Mouse (Mus musculus) cerebellum, adult 2 months (tissue): ENCODE measurements around the gene Fam198b. TPM values are rescaled to one million over a fixed set of nuclear protein-coding genes. Genes with fewer than 3 reads are reported as not detected.
A peak's percentile ranks its signal among the peaks of the same experiment; 100 is the strongest.

Experiments used
- DNase-seq, 2 experiments: peaks; one replicate each; pipeline ENCODE4 v3.0.0; 2021
- H3K27ac ChIP-seq: fragments of 200-500 bp; 2 replicates; pipeline ENCODE4 v1.5.1; 2012; ENCODE audit warnings: low read length, control low read depth, inconsistent platforms; ENCODE audit not compliant: insufficient read depth
- H3K27me3 ChIP-seq: fragments of 200-500 bp; 2 replicates; pipeline ENCODE4 v1.6.1; 2012; ENCODE audit warnings: inconsistent platforms, mild to moderate bottlenecking, low read length, moderate library complexity; ENCODE audit not compliant: control insufficient read depth, insufficient read depth
- H3K4me1 ChIP-seq: fragments of 200-500 bp; 2 replicates; pipeline ENCODE4 v1.6.1; 2011; ENCODE audit warnings: low read length; ENCODE audit not compliant: control insufficient read depth, insufficient read depth
- H3K4me3 ChIP-seq: fragments of 200-500 bp; replicated peaks from 2 replicates; pipeline ENCODE3; 2011; ENCODE audit warnings: mild to moderate bottlenecking, low read depth, low read length, control low read depth; ENCODE audit not compliant: insufficient read depth
- CTCF ChIP-seq: fragments of 200-500 bp; IDR thresholded peaks from 2 replicates; pipeline ENCODE4 v1.5.1; 2011; ENCODE audit warnings: low read depth, mild to moderate bottlenecking, control low read depth, low read length, moderate library complexity, borderline replicate concordance; ENCODE audit not compliant: insufficient read depth
- POLR2A ChIP-seq: fragments of 200-500 bp; IDR thresholded peaks from 2 replicates; pipeline ENCODE4 v1.6.1; 2011; ENCODE audit warnings: low read length, control low read depth, borderline replicate concordance; ENCODE audit not compliant: insufficient read depth
- WGBS: fragments of 180-500 bp; shearing (Covaris S2); methylation state at CpG from one replicate; pipeline ENCODE4 v1.1.7; 2018; 5-methylcytosine and 5-hydroxymethylcytosine counted together
- polyA plus RNA-seq: library from polyadenylated mRNA; depleted of rRNA; stranded (reverse); fragments of >200 nt; gene quantifications from 2 replicates; pipeline ENCODE4 v1.2.3, GENCODE M21; 2012; rRNA removed

The Fam198b gene
- 1.4 and 1.5 TPM in 2 replicates for polyA plus RNA-seq

DNA sequence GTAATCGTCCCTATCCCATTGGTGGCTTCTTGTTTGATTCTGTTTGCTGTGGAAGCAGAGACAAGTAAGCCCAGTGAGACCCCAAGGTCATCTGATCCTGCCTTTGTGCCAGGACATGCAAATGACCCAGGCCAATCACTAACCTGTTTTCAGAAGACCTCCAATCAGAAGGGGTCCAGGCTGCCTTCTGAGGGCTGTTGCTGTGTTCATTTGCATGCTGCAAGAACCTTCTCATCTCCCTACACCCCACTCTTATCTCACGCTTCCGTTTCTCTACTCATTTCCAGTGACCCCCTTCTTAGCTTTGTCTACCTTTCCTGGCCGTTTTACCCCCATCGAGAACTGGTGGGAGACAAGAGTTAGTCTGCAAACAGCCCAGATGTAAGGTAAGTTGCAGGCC is at the start of gene Fam198b:
Gene Fam198b (plus strand): TSS at position 229 of the 400 bp plus-strand sequence.
- no peak for TF ChIP-seq POLR2A
- no peak for TF ChIP-seq CTCF
- Histone ChIP-seq H3K4me3 (no peak within 1 kb of the TSS), H3K27ac (no peak within 1 kb of the TSS), H3K27me3 (no peaks in the 10 kb centered on the region), H3K4me1 (no peaks in the 10 kb centered on the region)
- WGBS = 74% methylated on average over 5 of the region's 5 CpGs
- no peak for DNase-seq

DNA sequence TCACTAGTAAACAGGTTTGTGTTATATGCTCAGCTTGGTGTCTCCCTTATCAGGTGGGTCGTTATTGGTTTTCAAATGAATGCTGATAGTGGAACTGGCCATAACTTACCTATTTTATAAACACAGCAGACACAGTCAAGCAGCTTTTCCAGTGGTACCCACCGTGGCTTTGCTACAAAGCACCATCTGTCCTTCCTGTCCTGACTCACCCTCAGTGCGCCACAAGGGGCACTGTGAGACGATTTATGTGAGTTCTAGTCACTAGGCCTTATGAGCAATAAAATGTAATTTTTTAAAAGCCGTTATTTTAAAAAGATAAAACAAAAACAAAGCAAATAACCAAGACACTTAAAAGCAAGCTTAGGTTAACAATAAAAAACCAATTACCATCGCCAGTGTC is 45.6 kb upstream of the Fam198b start:
- peaks cover 3% of the 10 kb centered on the region; the same call in 1 of the 2 replicates for H3K4me1 ChIP-seq
- 38% methylated on average over 6 of the region's 6 CpGs for WGBS
- TF ChIP-seq POLR2A (no peak), CTCF (peak; percentile 52; the same call in 1 of the 2 replicates)
- H3K27me3 ChIP-seq = no peaks in the 10 kb centered on the region
- peak in 1 of 2 experiments; percentile 44 for DNase-seq
- no peak overlapping the region for H3K27ac ChIP-seq
- H3K4me3 ChIP-seq = no peak overlapping the region

DNA sequence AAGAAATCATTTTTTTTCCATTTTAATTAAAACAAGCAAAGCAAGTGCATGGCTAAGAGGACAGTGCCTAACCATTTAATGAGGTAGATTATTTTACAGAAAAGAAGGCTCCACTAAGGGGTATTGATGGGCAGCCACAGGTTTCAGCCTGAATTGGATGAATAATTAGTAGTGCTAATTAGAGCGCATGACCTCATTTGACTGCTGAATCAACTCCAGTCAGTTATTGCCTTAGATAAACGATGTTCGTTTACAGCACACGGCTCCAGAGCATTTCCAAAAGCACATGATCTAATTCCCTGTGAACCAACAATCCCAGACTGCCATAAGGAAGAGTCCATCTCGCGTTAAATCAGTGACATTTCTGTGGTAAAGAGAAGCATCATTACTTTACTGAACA is 42.9 kb upstream of the Fam198b start:
- Histone ChIP-seq H3K4me1 (peaks cover 3% of the 10 kb centered on the region; the same call in 1 of the 2 replicates), H3K27ac (no peak overlapping the region), H3K4me3 (no peak overlapping the region), H3K27me3 (no peaks in the 10 kb centered on the region)
- 48% methylated on average over 6 of the region's 6 CpGs for WGBS
- TF ChIP-seq CTCF (no peak), POLR2A (no peak)
- no peak for DNase-seq

DNA sequence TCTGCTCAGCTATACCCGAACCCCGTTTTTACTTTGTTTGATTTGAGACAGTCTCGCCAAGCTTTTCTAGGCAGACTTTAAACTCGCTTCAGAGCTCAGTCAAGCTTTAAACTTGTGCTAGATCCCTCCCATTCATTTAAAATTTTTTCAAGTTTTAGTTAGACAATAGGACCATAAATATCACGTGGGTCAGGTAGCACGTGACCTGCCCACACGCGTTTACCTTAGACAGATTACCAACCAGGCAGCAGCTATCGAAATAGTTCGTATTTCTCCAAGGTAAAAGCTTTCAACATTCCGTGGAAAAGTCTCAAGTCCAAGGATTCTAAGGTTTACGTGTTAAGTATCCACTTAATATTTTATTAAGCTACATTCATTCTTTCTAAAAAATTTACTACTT is 42.2 kb upstream of the Fam198b start:
- no peaks in the 10 kb centered on the region for H3K27me3 ChIP-seq
- H3K27ac ChIP-seq = no peak overlapping the region
- no peak for TF ChIP-seq POLR2A
- TF ChIP-seq CTCF = no peak
- H3K4me3 ChIP-seq = peak overlapping the region; percentile 99
- WGBS = 4% methylated on average over 12 of the region's 12 CpGs
- H3K4me1 ChIP-seq = peaks cover 3% of the 10 kb centered on the region; the same call in 1 of the 2 replicates
- peak in 1 of 2 experiments; percentile 45 for DNase-seq

DNA sequence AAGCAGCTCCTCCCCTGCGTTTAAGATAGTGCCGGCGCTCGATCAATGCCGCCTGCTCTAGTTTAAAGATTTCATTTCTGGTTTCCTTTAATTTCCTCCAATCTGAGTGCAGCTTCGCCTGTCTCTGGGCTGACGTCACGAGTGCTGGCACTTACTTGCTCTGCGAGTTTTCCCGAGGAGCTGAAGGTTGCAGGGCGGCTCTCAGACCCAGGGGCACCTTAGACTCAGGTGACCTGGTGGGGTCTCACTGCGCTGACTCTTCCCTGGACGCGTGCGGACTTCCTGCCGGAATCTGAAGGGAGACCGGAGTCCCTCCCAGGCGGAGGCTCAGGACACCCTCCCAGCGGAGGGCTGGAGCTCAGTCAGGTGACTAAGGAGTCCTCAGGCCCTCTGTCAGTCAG is 41.7 kb upstream of the Fam198b start:
- H3K4me3 ChIP-seq = peak overlapping the region; percentile 99
- no peak for TF ChIP-seq CTCF
- TF ChIP-seq POLR2A = no peak
- peak; percentile 79 to 82 for DNase-seq
- no peak overlapping the region for H3K27ac ChIP-seq
- peaks cover 3% of the 10 kb centered on the region; the same call in 1 of the 2 replicates for H3K4me1 ChIP-seq
- WGBS = under 1% methylated on average over 19 of the region's 19 CpGs
- H3K27me3 ChIP-seq = no peaks in the 10 kb centered on the region

DNA sequence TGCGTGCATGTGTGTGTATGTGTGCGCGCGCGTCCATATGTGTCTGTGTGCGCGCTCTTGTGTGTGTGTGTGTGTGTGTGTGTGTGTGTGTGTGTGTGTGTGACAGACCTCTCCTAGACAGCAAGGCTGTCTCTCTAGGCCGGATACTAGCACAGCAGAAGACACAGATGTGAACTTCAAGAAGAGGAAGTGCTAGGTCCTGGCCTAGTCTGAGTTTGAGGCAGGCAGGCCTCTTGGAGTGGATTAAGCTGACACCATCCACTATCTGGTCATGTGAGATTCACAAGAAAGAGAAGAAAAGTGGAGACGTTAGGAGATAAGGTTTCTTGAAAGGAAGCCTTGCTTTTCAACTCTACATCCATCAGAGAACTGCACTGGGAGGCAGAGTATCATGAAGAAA is 40.3 kb upstream of the Fam198b start:
- H3K4me1 ChIP-seq = peaks cover 3% of the 10 kb centered on the region; the same call in 1 of the 2 replicates
- no peak overlapping the region for H3K27ac ChIP-seq
- H3K27me3 ChIP-seq = no peaks in the 10 kb centered on the region
- no peak for DNase-seq
- H3K4me3 ChIP-seq = no peak overlapping the region
- TF ChIP-seq CTCF = no peak
- no peak for TF ChIP-seq POLR2A
- 86% methylated on average over 9 of the region's 9 CpGs for WGBS

DNA sequence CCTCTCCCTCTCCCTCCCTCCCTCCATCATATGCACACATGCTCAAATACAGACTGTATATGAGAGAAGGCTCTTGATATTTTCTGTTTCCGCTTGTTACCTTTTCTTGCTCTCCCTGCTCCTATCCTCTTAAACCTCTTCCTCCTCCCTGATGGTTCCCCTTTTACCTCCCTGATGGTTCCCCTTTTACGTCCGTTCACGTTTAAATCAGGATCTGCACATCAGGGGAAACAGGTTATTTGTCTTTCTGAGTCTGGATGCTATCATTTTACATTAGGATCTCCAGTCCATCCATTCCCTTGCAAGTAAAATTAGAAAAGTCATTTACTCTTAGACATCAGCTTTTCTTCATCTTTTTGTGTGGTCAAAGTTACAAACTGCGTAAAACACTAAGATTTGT is 37.7 kb upstream of the Fam198b start:
- WGBS = 80% methylated on average over 5 of the region's 5 CpGs
- H3K4me3 ChIP-seq = no peak overlapping the region
- H3K4me1 ChIP-seq = no peaks in the 10 kb centered on the region; the same call in 1 of the 2 replicates
- TF ChIP-seq CTCF = no peak
- TF ChIP-seq POLR2A = no peak
- no peaks in the 10 kb centered on the region for H3K27me3 ChIP-seq
- DNase-seq = no peak
- no peak overlapping the region for H3K27ac ChIP-seq

DNA sequence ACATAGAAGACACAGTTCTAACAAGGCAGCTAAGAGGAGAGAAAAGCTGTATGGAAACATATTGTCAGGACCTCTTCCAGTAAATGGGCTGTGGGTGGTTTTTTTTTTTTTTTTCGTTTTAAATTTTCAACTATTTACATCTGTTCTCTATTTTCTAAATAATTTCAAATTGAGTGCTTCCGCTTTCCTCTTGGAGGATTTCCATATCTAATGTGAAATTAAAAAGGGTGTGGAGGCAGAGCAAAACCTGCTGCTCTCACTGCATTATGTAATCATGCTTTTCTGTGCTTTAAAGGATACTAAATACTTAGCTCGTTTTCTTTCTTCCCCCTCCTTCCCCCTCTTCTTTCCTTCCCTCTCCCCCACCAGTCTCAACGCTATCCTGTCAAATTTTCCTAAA is 35.5 kb upstream of the Fam198b start:
- H3K4me1 ChIP-seq = no peaks in the 10 kb centered on the region
- no peak overlapping the region for H3K4me3 ChIP-seq
- no peak overlapping the region for H3K27ac ChIP-seq
- WGBS = 40% methylated on average over 4 of the region's 4 CpGs
- H3K27me3 ChIP-seq = no peaks in the 10 kb centered on the region
- no peak for TF ChIP-seq POLR2A
- no peak for TF ChIP-seq CTCF
- DNase-seq = no peak
